Mouse (Mus musculus): ENCODE measurements around the gene Olfr873. TPM values are rescaled to one million over a fixed set of nuclear protein-coding genes. Genes with fewer than 3 reads are reported as not detected.
"Not testable (repeated sequence)": the region's sequence is repeated elsewhere in the genome, so short reads cannot be mapped to it uniquely, and the experiment has no call there.

Gene Olfr873
- not detected for total RNA-seq (2021)

- intact Hi-C loops (cut with DNase I), result no loop called here
- DNase-seq (ENCODE audit: low spot score), result no peak
Measured at GRCm38 (mm10) chr9:20298232-20298631, at the start of gene Olfr873. Gene Olfr873, plus strand, starts transcription at chr9:20298532.

GRCm38 (mm10) chr9:20282051-20282450 lies 16.3 kb upstream of the Olfr873 start, which contains the start of gene Olfr39:
Gene Olfr39, plus strand, starts transcription at chr9:20282351.
- intact Hi-C loops (cut with DNase I), result no loop called here
- DNase-seq (ENCODE audit: low spot score), result no peak

GRCm38 (mm10) chr9:20295562-20295961 lies 2.8 kb upstream of the Olfr873 start:
- intact Hi-C loops (cut with DNase I), result not testable (repeated sequence)

GRCm38 (mm10) chr9:20335994-20336393 lies 37.7 kb downstream of the Olfr873 start, which contains the start of gene Olfr18:
Gene Olfr18, minus strand, starts transcription at chr9:20336094.
- DNase-seq (ENCODE audit: low spot score), result no peak
- intact Hi-C loops (cut with DNase I), result no loop called here

More at GRCm38 (mm10) chr9:20295562-20295961, 2.8 kb upstream of the Olfr873 start:
- DNase-seq (ENCODE audit: low spot score), result not testable (repeated sequence)

GRCm38 (mm10) chr9:20348501-20348900 lies 50.2 kb downstream of the Olfr873 start:
- intact Hi-C loops (cut with DNase I), result no loop called here

More at GRCm38 (mm10) chr9:20348501-20348900, 50.2 kb downstream of the Olfr873 start:
- no peak for DNase-seq (ENCODE audit: low spot score)

Other genes starting within 250 kb of the Olfr873 start
- not detected for gene Olfr867, start 241.0 kb upstream of the Olfr873 start, total RNA-seq (2021)
- not detected for gene Olfr868, start 199.9 kb upstream of the Olfr873 start, total RNA-seq (2021)
- not detected for gene Olfr869, start 169.5 kb upstream of the Olfr873 start, total RNA-seq (2021)
- not detected for gene Olfr870, start 124.5 kb upstream of the Olfr873 start, total RNA-seq (2021)
- not detected for gene Olfr871, start 86.3 kb upstream of the Olfr873 start, total RNA-seq (2021)
- gene Olfr872, start 61.4 kb upstream of the Olfr873 start, total RNA-seq (2021), result not detected
- gene Olfr39, start 16.2 kb upstream of the Olfr873 start, total RNA-seq (2021), result not detected
- gene Olfr18, start 37.6 kb downstream of the Olfr873 start, total RNA-seq (2021), result not detected
- 10 to 100 TPM; 11.6 to 11.8 TPM for gene Zfp560, start 86.6 kb downstream of the Olfr873 start, total RNA-seq (2021)
- 10 to 100 TPM in 1 of 2 experiments, 1 to 10 TPM in 1; 9.1 to 11.9 TPM for gene Zfp26, start 161.6 kb downstream of the Olfr873 start, total RNA-seq (2021)
- gene Zfp426, start 194.2 kb downstream of the Olfr873 start, total RNA-seq (2021), result 10 to 100 TPM; 10.6 to 12.2 TPM
- gene Zfp266, start 222.9 kb downstream of the Olfr873 start, total RNA-seq (2021), result 10 to 100 TPM; 22.2 to 29.9 TPM